Mouse (Mus musculus): ENCODE data around the gene Ccdc136. TPM values are rescaled to one million over a fixed set of nuclear protein-coding genes. Genes with fewer than 3 reads are reported as not detected.

The Ccdc136 gene
- total RNA-seq, 2 experiments from 2014 or later = 59.8 to 60.9 TPM

Small RNA genes lying within 50 kb of the gene (microRNA-seq; reads per million reads assigned to microRNA genes)
- gene Gm26220 (0.18 to 0.80 reads per million in 2 experiments), gene Gm44354 (0 reads per million in 2 experiments)

Other genes starting within 250 kb of the Ccdc136 start
- gene Rbm28, start 231.3 kb upstream of the Ccdc136 start, total RNA-seq (2021) = 10 to 100 TPM; 35.6 to 49.6 TPM
- gene Prrt4, start 216.7 kb upstream of the Ccdc136 start, total RNA-seq (2021) = 1 to 10 TPM; 3.2 to 3.6 TPM
- 10 to 100 TPM; 44.4 to 48.3 TPM for gene Impdh1, start 179.9 kb upstream of the Ccdc136 start, total RNA-seq (2021)
- gene Hilpda, start 123.8 kb upstream of the Ccdc136 start, total RNA-seq (2021) = 1 to 10 TPM; 4.6 to 6.6 TPM
- gene Fam71f2, start 116.7 kb upstream of the Ccdc136 start, total RNA-seq (2021) = 1 to 10 TPM in 1 of 2 experiments, not detected in 1; 1.0 TPM
- not detected for gene Fam71f1, start 77.2 kb upstream of the Ccdc136 start, total RNA-seq (2021)
- 10 to 100 TPM; 69.6 to 72.7 TPM for gene Calu, start 48.2 kb upstream of the Ccdc136 start, total RNA-seq (2021)
- gene Opn1sw, start 7.8 kb upstream of the Ccdc136 start, total RNA-seq (2021) = under 1 TPM; 0.19 to 0.20 TPM
- gene Flnc, start 36.9 kb downstream of the Ccdc136 start, total RNA-seq (2021) = 1 to 10 TPM in 1 of 2 experiments, under 1 TPM in 1; 0.96 to 1.4 TPM
- gene Atp6v1f, start 71.4 kb downstream of the Ccdc136 start, total RNA-seq (2021) = 100 to 1,000 TPM; 241 to 263 TPM
- gene Atp6v1fnb, start 75.1 kb downstream of the Ccdc136 start, total RNA-seq (2021) = under 1 TPM in 1 of 2 experiments, not detected in 1; 0.59 TPM
- gene Kcp, start 111.6 kb downstream of the Ccdc136 start, total RNA-seq (2021) = 1 to 10 TPM; 2.1 to 3.0 TPM
- gene Irf5, start 130.3 kb downstream of the Ccdc136 start, total RNA-seq (2021) = 1 to 10 TPM; 3.4 to 4.0 TPM
- gene Tnpo3, start 213.6 kb downstream of the Ccdc136 start, total RNA-seq (2021) = 10 to 100 TPM; 62.5 to 72.4 TPM